Mouse (Mus musculus): ENCODE data around the gene Ankrd2. TPM values are rescaled to one million over a fixed set of nuclear protein-coding genes. Genes with fewer than 3 reads are reported as not detected.

Gene Ankrd2
- polyA plus RNA-seq, 1 experiment from 2014 or later: 0.11 TPM

DNA sequence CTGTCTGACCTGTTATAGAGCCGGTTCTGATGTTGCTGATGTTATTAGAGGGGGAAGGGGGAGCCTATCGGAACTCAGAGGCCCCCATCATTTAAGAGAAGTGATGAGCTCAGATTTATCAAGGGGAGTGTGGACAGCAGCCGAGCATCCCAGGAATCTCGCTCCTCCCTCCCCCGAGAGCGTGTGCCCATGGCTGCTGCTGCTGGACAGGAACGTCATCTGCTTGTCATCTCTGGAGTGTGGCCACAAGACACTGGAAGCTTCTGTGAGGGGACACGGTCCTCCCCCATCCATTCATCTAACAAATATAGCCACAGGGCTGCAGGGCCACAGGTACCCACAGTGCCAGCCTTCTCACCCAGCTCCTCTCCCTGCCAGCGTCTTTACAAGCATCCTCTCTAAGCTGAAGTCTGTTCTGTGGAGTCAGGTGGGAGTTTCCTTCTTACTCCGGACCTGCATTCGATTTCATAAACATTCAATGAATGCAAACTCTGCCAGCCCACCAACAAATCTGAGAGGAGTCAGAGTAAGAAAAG, 1.4 kb downstream of the Ankrd2 start:
- Histone ChIP-seq H3K36me3 (peaks cover 5% of the 10 kb centered on the region; the same call in 1 of the 2 replicates), H3K4me3 (no peak overlapping the region), H3K4me1 (peaks cover 20% of the 10 kb centered on the region), H3K4me2 (no peak overlapping the region), H3K27me3 (replicated peaks) (peaks cover 40% of the 10 kb centered on the region), H3K27ac (no peak overlapping the region), H3K9ac (no peak overlapping the region), H3K9me3 (replicated peaks) (no peaks in the 10 kb centered on the region)
- 66% methylated on average over 11 of the region's 11 CpGs for WGBS (ENCODE audit: insufficient replicate concordance)
- ATAC-seq: no peak

DNA sequence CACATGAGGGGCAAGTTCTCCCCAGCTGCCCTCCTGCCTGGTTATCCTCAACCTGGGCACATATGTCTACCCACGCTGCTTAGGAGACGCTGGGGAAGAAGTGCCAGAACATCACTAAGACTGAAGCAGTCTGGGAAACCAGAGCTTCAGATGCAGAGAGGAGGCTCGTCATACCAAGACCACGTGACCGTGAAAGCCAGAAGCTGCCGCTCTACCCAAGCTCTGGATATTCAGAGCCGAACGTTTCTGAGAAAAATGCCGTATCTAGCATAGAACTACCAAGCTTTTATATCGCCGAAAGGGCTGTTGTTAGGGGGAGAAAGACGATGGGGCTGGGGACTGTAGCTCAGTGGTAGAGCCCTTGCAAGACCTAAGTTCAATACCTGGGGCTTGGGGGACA, 2.5 kb downstream of the Ankrd2 start:
- Histone ChIP-seq H3K36me3 (peaks cover 5% of the 10 kb centered on the region; the same call in 1 of the 2 replicates), H3K9ac (no peak overlapping the region), H3K27ac (no peak overlapping the region), H3K4me2 (no peak overlapping the region), H3K27me3 (replicated peaks) (peaks cover 41% of the 10 kb centered on the region), H3K9me3 (replicated peaks) (no peaks in the 10 kb centered on the region), H3K4me1 (peaks cover 20% of the 10 kb centered on the region), H3K4me3 (no peak overlapping the region)
- 71% methylated on average over 12 of the region's 12 CpGs for WGBS (ENCODE audit: insufficient replicate concordance)
- no peak for ATAC-seq

DNA sequence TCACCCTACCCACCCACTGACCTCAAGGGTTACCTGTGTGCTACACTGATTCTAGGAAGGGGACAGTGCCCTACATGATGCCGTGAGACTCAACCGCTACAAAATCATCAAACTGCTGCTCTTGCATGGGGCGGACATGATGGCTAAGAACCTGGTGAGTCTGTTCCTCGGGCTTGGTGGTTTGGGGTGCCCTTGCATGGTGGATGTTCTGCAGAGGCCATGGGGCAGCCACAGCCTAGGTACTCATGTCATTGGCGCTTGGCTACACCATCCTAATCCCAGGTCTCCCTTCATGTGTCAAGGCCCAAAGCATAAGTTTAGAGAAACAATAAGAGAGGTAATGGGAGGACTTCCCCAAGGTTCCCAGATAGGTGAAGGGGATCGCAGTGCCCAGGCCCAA, 8.2 kb downstream of the Ankrd2 start:
- Histone ChIP-seq H3K36me3 (no peaks in the 10 kb centered on the region), H3K9me3 (replicated peaks) (no peaks in the 10 kb centered on the region), H3K27ac (no peak overlapping the region), H3K9ac (no peak overlapping the region), H3K4me3 (no peak overlapping the region), H3K27me3 (replicated peaks) (peaks cover 38% of the 10 kb centered on the region), H3K4me2 (no peak overlapping the region), H3K4me1 (0 out of 2 replicates have a peak, but pooled peaks cover 7% of the 10 kb centered on the region)
- ATAC-seq: no peak
- 79% methylated on average over 6 of the region's 6 CpGs for WGBS (ENCODE audit: insufficient replicate concordance)

DNA sequence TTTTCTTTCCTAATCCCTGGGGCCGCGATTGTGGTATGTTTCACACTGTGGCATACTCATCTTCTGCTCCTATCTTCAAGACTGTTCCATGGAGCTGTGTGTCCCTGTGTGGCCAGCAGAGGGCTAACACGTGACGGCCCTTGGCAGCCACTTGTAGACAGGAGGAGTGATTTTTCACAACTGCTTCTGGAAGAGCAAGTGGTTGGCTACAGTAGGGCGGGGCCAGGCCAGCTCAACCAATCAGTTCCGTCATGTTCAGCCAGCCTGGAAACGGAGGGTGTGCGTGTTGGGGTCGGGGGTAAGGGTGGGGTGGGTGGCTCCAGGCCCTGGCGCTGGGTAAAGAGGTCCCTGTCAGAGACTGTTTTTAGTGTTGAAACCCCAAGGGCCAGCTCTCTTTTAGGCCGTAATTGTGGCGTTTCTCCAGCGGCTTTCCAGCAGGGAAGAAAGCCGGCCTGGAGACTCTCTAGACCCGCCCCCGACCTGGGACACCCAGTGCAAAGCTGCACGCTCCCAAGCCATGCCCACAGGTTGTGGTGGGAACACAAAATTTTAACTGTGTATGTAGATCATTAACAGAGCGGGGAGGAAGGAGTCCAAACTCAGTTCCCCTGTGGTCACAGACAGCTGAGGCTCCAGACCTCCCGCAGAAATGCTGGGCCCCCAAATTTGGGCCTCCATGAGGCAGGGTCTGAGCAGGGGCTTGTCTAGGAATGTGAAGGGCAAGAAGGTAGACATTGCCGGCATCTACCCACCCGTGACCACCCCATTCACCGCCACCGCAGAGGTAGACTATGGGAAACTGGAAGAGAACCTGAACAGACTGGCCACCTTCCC, 9.7 kb downstream of the Ankrd2 start, which contains the start of gene Hoga1:
Gene Hoga1, plus strand, starts transcription at position 342 of the 834 bp plus-strand sequence.
- ATAC-seq: peak; percentile 81
- Histone ChIP-seq H3K27me3 (replicated peaks) (peaks cover 24% of the 10 kb centered on the region), H3K9ac (peak within 1 kb of the TSS; percentile 14; the same call in 1 of the 2 replicates), H3K4me1 (0 out of 2 replicates have a peak, but pooled peaks cover 7% of the 10 kb centered on the region), H3K9me3 (replicated peaks) (no peaks in the 10 kb centered on the region), H3K4me2 (peak within 1 kb of the TSS; percentile 62), H3K27ac (peak within 1 kb of the TSS; percentile 20; the same call in 1 of the 2 replicates), H3K4me3 (peak within 1 kb of the TSS; percentile 42), H3K36me3 (no peaks in the 10 kb centered on the region)
- 16% methylated on average over 23 of the region's 23 CpGs for WGBS (ENCODE audit: insufficient replicate concordance)

DNA sequence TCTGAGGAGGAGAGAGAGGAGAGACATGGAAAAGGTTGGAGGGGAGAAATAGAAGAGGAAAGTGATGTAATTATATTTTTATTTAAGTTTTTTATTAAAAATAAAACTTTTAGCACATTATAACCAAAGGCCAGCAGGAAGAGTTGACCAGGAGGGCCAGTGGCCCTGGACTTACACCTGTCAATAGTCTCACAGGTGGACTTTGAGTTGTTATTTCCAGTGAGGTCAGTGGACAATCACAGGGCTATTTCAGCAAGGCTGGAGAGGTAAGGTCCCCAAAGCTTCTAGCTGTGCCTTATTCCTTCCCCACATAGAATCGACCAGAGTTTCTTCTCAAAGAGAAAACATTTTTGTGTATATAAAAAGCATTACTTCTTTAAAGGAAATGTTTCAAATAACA, 14.5 kb downstream of the Ankrd2 start:
- Histone ChIP-seq H3K4me2 (no peak overlapping the region), H3K36me3 (peaks cover 4% of the 10 kb centered on the region; the same call in 1 of the 2 replicates), H3K4me1 (peaks cover 18% of the 10 kb centered on the region; the same call in 1 of the 2 replicates), H3K4me3 (no peak overlapping the region), H3K27ac (no peak overlapping the region), H3K9ac (no peak overlapping the region), H3K9me3 (replicated peaks) (no peaks in the 10 kb centered on the region), H3K27me3 (replicated peaks) (peaks cover 9% of the 10 kb centered on the region)
- no peak for ATAC-seq
- 53% methylated on average over 1 of the region's 1 CpGs for WGBS (ENCODE audit: insufficient replicate concordance)

DNA sequence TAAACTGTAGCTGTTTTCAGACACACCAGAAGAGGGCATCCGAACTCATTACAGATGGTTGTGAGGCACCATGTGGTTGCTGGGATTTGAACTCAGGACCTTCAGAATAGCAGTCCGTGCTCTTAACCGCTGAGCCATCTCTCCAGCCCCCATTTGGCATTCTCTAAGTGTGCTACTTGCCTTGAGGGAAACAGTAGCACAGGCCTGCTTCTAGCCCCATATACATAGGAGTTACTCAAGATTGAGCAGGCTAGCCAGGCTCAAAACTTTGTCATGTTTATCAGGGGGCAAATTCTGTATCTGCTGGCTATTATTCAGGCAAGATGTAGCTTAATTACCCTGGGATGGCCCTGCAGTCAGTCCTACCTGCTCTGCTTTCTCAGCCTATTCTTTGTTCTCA, 15.6 kb downstream of the Ankrd2 start:
- H3K36me3 ChIP-seq: peaks cover 4% of the 10 kb centered on the region; the same call in 1 of the 2 replicates
- 77% methylated on average over 3 of the region's 3 CpGs for WGBS (ENCODE audit: insufficient replicate concordance)
- H3K27ac ChIP-seq: no peak overlapping the region

DNA sequence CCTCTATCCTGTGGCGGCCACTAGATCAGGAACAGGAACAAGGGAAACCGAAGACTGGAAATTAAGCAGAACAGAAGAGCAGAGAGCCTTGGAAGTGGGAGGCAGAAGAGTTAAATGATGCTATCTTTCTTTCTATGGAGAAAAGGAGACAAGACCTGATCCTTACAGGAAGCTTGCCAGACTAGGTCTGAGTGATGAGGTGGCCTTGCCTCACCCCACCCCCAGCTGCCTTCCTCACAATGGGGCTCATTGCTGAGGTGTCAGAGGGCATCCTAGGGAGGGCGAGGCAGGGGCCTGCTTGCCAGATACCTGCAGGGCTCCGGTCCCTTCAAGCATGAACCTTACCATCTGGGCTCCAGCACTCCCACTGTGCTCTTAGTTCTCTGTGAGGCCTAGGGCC, 16.1 kb downstream of the Ankrd2 start, which contains the start of gene 4933411K16Rik:
Gene 4933411K16Rik, plus strand, starts transcription at position 301 of the 400 bp plus-strand sequence.
- ATAC-seq: no peak
- Histone ChIP-seq H3K4me2 (no peak within 1 kb of the TSS), H3K27ac (no peak within 1 kb of the TSS), H3K27me3 (replicated peaks) (no peaks in the 10 kb centered on the region), H3K4me1 (peaks cover 12% of the 10 kb centered on the region; the same call in 1 of the 2 replicates), H3K36me3 (peaks cover 4% of the 10 kb centered on the region; the same call in 1 of the 2 replicates), H3K9ac (no peak within 1 kb of the TSS), H3K4me3 (no peak within 1 kb of the TSS), H3K9me3 (replicated peaks) (no peaks in the 10 kb centered on the region)
- 62% methylated on average over 4 of the region's 4 CpGs for WGBS (ENCODE audit: insufficient replicate concordance)

More for the DNA sequence above, 15.6 kb downstream of the Ankrd2 start:
- no peaks in the 10 kb centered on the region for H3K9me3 ChIP-seq (replicated peaks)
- no peak overlapping the region for H3K4me3 ChIP-seq
- peaks cover 12% of the 10 kb centered on the region; the same call in 1 of the 2 replicates for H3K4me1 ChIP-seq
- H3K27me3 ChIP-seq (replicated peaks): peaks cover under 1% of the 10 kb centered on the region; the same call in 1 of the 2 replicates
- ATAC-seq: no peak
- no peak overlapping the region for H3K9ac ChIP-seq
- no peak overlapping the region for H3K4me2 ChIP-seq

DNA sequence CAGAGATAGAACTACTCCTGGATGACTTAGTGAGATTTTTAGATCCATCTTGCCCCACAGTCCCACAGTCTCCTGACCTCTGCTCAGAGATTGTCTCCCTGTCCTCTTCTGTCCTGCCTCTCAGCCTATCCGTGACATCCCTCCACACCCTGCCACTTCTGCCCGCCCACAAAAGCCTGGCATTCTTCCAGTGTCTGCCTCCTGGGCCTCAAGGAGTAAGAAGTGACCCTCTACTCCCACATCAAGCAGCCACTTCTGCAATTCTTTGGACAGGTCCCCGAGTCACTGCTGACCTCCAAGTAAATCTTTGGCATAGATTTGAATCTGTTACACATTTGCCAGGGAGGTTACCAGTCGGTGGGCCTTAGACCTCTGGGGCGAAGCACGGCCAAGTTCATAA, 18.5 kb downstream of the Ankrd2 start:
- 66% methylated on average over 6 of the region's 6 CpGs for WGBS (ENCODE audit: insufficient replicate concordance)
- H3K9ac ChIP-seq: no peak overlapping the region
- H3K4me3 ChIP-seq: no peak overlapping the region
- H3K4me1 ChIP-seq: peaks cover 12% of the 10 kb centered on the region; the same call in 1 of the 2 replicates
- peaks cover 4% of the 10 kb centered on the region; the same call in 1 of the 2 replicates for H3K36me3 ChIP-seq
- no peaks in the 10 kb centered on the region for H3K27me3 ChIP-seq (replicated peaks)
- H3K4me2 ChIP-seq: no peak overlapping the region
- ATAC-seq: no peak
- no peaks in the 10 kb centered on the region for H3K9me3 ChIP-seq (replicated peaks)
- no peak overlapping the region for H3K27ac ChIP-seq

DNA sequence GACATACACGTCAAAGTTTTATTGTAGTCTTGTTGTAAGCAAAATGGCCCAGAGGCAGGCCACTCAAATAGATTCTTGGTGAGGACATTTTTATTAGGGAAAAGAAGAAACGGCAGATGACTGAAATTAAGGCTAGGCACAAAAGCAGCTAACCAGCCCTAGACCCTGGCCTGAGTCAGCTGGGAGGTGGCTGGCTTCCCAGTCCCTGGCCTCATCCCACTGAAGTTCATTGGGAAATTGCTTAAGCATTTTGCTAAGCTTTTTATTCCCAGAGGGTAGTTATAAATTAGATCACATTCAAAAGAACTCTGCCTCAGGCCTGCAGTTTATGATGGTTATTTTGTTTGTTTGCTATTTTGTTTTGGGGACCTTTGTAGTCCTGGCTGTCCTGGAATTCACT, 20.1 kb downstream of the Ankrd2 start:
- H3K27ac ChIP-seq: no peak overlapping the region
- no peak for ATAC-seq
- WGBS (ENCODE audit: insufficient replicate concordance): 72% methylated on average over 2 of the region's 2 CpGs
- no peak overlapping the region for H3K4me2 ChIP-seq
- H3K4me3 ChIP-seq: no peak overlapping the region
- H3K36me3 ChIP-seq: peaks cover 4% of the 10 kb centered on the region; the same call in 1 of the 2 replicates
- no peaks in the 10 kb centered on the region for H3K27me3 ChIP-seq (replicated peaks)
- H3K9me3 ChIP-seq (replicated peaks): no peaks in the 10 kb centered on the region
- H3K9ac ChIP-seq: no peak overlapping the region
- H3K4me1 ChIP-seq: 0 out of 2 replicates have a peak, but pooled peaks cover 8% of the 10 kb centered on the region

DNA sequence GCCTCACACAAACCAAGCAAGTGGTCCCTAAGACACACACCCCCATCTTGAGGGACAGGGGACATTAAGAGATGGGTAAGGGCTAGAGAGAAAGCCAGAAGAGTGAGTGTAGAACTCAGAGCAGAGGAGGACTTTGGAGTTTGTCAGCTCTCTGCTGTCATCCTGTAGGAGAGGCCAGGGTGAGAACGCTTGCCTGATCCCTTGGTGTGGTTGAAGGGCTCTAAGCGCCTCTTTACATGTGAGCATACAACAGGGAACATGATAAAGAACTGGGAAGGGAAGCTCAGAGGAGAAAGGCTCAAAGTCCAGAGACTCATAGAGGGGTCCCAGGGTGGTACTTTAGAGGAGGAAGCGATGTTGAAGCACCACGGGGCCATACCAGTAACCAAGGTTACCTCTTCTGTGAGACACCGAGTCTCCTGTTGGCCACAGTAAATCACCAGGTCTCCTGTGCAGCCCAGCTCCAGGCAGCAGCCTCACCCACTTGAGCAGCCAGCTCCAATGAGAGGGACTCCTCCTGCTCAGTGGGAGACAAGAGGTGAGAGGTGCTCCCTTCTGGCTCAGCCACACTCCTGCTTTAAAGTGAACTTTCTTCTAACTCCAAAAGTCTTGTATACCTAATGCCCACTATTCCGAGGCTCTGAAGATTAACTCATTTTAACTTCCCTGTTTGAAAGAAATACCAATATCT, 21.1 kb downstream of the Ankrd2 start:
- Histone ChIP-seq H3K4me1 (0 out of 2 replicates have a peak, but pooled peaks cover 4% of the 10 kb centered on the region), H3K27ac (no peak overlapping the region), H3K4me3 (no peak overlapping the region), H3K36me3 (peaks cover 4% of the 10 kb centered on the region; the same call in 1 of the 2 replicates), H3K27me3 (replicated peaks) (no peaks in the 10 kb centered on the region), H3K9me3 (replicated peaks) (no peaks in the 10 kb centered on the region), H3K9ac (no peak overlapping the region), H3K4me2 (no peak overlapping the region)
- no peak for ATAC-seq
- WGBS (ENCODE audit: insufficient replicate concordance): 61% methylated on average over 6 of the region's 6 CpGs

DNA sequence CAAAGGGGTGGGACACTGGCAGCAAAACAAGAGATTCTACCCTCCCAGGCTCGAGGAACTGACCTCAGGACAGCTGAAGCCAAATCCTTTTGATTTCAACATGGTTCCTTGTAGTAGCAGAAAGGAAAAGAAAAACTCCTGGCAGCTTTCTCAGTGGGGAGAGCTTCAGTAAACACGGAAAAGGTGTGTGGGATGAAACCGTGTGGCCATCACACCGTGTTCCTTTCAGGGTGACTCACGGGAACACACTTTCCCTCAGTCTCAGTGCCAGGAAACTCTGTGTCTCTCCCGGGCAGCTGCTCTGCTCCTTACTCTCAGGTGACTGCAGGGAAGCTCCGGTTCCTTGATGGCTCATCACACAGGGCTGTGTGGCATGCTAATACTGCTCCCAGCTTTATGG, 22.6 kb downstream of the Ankrd2 start:
- no peaks in the 10 kb centered on the region; the same call in 1 of the 2 replicates for H3K36me3 ChIP-seq
- no peaks in the 10 kb centered on the region for H3K4me1 ChIP-seq
- ATAC-seq: no peak
- H3K27me3 ChIP-seq (replicated peaks): no peaks in the 10 kb centered on the region
- H3K4me2 ChIP-seq: no peak overlapping the region
- no peak overlapping the region for H3K9ac ChIP-seq
- H3K9me3 ChIP-seq (replicated peaks): no peaks in the 10 kb centered on the region
- no peak overlapping the region for H3K27ac ChIP-seq
- H3K4me3 ChIP-seq: no peak overlapping the region
- WGBS (ENCODE audit: insufficient replicate concordance): 60% methylated on average over 7 of the region's 7 CpGs

Measured in liver, embryonic 12.5 days (tissue).